Mouse (Mus musculus) kidney, postnatal 4 days (tissue): ENCODE measurements around the gene Tapt1.

Experiments
- DNase-seq, 2 experiments: peaks; one replicate each; pipeline ENCODE4 v3.0.0; 2021; ENCODE audit warnings: mixed read lengths in 2 of 2

Gene Tapt1

DNA sequence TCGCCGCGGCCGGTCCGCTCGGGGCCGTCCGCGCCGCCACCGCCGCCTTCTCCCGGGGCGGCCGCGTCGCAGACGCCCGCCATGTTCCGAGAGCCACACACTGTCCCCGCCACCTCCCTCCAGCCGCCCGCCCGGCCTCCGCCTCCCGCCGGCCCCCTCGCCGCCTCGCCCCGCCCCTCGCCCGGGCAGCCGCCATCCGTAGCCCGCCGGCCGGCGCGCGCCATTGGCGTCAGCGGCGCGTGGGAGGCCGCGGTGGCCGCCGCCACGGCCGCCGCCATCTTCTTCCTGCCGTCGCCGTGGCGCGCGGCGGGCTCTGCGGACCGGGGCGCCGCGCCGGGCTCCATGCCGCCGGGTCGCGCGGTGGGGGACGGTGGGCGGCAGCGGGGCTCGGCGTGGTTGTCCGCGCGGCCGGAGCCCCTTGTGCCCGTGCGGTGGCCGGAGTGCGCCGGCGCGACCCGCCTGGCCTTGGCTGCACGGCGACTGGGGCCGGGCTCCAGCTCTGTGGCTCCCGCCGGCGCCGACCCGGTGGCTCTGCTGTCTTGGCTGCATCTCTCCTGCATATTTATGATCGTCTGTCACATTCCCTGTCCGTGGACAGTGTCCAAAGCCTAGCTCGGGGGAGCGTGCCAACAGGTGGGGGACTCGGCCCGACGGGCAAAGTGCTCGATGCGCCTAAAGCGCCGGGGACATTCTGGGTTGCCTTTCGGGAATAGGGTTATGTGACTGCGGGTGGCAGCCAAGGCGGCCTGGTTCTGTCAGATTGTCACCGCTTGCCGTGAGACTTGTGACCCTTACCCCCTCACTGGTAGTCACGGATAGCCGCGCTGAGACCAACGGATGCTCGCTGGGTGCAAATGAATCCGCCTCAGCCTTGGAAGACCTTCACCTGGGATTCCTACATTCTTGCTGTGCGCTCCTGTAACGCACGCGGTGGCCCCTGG lies at the start of gene Tapt1:
TSS of gene Tapt1 (minus strand) at position 106 of the 941 bp plus-strand sequence.
- DNase-seq: peak; percentile 90 to 94

DNA sequence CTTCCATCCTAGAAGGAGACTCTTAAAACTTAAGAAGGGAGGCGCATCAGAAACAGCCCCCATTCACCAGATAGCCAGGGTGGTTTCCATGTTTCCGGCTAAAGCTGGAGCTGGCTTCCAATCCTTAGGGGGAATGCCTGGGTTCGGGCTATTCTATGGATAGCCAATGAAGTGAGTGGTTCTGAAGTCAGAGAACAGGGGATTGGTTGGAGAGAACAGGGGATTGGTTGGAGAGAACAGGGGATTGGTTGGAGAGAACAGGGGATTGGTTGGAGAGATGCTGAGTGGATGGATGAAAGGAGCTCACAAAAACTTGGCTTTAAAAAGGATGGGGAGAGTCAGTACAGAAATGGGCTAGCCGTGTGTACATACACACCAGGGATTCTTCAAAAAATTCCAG lies 45.1 kb upstream of the Tapt1 start:
- DNase-seq: no peak

DNA sequence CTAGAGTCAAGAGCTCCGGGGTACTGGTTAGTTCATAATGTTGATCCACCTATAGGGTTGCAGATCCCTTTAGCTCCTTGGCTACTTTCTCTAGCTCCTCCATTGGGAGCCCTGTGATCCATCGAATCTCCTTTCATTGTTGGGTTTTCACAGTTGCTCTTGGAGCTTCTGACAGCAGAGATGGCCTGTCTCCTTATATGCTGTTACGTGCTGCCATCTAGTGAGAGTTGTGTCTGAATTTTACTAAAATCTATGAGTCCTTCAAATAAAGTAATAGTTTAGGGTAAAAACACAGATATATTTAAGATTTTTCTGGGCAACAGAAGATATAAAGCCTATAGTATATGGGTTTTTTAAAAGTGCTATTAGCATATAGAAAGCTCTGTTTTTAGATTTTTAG lies 42.1 kb upstream of the Tapt1 start:
- DNase-seq: peak; percentile 19 to 39

DNA sequence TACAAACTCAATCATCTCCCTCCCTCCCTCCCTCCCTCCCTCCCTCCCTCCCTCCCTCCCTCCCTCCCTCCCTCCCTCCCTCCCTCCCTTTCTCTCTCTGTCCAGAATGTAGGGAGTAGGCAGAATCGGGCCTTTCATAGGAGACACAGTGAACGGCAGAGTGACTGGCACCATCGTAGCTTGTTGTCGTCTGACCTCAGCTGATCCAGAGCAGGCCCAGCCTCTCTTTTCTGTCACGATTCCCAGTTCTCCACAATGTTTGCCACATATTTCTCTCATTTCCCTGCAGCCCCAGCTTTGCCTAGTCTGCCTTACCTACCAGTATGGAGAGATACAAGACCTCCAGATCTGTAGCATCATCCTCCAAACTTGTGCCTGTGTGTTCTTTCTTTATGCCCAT lies 35.3 kb upstream of the Tapt1 start:
- DNase-seq: no peak

DNA sequence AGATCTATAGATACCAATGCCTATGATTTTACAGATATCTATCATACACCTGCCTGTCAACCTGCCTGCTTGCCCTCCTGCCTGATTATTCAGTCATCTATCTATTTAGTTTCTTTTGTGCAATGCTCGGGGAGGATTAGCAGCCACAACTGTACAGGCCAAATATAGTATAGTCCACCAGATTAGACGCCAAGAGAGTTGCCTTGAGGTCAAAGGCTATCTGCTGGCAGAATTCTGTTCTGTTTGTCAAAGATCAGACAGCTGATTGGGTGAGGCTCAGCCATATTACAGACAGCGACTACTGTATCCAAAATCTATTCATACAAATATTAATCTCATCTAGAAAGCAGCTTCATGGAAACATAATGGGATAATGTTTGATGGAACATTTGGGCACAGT lies 34.7 kb upstream of the Tapt1 start:
- DNase-seq: no peak

DNA sequence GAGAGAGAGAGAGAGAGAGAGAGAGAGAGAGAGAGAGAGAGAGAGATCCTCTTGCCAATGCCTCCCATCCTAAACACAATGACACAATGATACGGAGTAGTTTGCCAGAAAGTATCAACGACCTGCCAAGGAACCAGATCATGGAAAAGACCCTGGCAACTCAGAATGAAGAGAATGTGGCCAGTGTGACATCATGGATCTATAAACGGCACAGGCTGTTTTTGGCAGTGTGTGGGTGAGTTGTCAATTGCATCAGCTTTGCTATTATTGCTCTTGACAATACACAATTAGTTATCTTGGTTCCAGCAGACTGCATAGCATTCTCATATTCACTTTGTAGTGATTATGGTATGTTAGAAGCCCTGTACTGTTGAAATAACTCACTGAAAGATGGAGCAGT lies 33.3 kb upstream of the Tapt1 start:
- DNase-seq: no peak

DNA sequence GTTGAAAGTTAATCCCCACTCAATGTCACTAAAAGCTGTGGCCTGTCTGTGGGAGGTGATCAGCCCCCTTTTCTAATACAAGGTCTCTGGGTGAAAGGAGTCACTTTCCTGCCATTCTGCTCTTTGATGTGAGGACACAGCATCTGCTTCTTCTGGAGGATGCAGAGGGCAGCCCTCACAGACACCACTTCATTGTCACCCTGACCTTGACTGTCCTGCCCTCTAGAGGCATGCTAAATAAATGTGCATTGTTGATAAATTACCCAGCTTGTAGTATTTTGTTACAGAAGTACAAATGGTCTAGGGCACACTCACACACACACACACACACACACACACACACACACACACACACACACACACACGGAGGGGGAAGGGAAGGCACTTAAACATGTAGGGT lies 31.7 kb upstream of the Tapt1 start:
- DNase-seq: no peak

DNA sequence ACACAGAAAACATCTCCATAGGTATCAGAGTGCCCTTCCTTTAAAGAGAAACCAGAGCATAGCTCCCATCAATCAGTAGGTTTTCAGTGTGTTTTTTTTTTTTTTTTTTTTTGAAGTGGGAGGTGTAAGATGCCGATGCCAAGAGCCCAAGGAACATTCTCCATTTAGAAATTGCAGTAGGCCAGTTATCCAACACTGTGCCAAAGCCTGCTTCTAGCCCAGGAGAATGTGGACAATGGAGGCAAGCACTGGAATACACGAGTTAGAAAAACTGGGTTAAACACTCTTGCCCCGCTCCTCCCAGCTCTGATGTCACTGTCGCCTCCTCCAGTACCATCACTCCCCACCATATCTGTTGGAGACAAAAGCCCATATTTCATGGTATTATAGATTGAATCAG lies 31.0 kb upstream of the Tapt1 start:
- no peak for DNase-seq

DNA sequence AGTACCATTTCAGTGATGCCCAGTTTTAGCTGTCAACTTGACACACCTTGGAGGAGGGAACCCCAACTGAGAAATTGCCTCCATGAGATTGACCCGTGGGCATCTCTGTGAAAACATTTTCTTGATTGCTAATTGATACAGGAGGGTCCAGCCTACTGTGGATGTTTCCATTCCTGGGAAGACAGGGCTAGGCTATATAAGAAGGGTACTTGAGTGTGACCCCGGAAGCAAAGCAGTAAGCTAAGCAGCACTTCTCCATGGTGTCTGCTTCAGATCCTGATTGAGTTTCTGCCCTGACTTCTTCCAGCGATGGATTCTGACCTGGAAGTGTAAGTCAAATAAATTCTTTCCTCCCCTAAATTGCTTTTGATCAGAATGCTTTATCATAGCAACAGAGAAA lies 30.1 kb upstream of the Tapt1 start:
- no peak for DNase-seq

DNA sequence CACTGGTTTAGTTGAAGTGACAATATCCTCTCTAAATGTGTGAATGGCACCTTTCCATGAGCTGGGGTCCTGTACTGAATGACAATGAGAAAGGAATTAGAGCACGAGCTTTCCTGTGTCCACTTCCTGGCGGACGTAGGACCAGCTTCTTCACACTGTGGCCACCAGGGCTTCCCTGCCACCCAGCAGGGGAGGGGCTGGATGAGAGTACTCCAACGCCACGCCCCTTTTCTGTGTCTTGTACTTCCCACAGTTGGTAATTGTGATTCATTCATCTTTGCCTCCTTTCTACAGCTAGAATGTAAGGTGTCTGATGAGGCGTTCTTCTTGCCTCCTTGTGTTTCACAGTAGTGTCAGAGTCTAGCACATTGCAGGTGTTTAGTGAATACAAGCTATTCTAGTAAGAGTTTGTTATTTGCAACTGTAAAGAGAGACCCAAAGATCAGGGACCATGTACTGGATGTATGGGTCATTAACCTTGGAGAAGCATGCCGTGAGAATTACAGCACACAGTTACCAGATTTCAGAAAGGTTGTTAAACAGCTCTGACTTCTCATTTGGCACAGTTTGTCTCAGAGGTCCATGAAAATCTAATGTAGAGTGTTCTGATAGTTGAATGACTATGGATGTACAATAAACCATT lies 29.5 kb upstream of the Tapt1 start:
- DNase-seq: peak; percentile 18 to 40

DNA sequence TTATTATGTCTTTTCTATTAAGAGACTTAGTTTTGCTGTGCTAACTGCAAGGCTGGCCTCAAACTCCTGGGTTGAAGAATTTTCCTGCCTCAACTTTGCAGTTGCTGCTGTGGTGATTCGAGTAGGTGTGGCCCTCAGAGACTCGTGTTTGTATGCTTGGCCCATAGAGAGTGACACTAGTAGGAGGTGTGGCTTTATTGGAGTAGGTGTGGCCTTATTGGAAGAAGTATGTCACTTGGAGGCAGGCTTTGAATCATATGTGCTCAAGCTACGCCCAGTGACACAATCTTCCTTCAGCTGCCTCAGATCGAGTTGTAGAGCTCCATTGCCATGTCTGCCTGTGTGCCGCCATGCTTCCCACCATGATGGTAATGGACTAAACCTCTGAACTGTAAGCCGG lies 27.0 kb upstream of the Tapt1 start:
- no peak for DNase-seq

DNA sequence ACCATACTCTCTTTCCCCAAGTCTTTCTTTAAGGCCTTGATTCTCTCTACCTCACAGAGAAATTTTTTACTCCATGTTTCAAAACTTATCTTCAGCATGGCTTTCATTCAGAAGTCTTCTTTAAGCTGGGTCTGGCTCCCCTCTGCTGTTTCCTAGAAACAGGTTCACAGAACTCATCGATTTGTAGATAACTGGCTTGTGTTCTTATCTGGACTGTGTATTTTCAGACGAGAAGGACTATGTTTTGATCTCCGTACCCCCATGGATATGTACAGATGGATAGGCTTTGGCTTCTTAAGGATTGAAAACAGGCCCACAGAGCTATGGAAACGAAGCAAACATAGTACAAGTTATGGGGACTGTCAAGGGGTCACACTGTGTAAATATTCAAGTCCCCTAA lies 26.0 kb upstream of the Tapt1 start:
- no peak for DNase-seq

DNA sequence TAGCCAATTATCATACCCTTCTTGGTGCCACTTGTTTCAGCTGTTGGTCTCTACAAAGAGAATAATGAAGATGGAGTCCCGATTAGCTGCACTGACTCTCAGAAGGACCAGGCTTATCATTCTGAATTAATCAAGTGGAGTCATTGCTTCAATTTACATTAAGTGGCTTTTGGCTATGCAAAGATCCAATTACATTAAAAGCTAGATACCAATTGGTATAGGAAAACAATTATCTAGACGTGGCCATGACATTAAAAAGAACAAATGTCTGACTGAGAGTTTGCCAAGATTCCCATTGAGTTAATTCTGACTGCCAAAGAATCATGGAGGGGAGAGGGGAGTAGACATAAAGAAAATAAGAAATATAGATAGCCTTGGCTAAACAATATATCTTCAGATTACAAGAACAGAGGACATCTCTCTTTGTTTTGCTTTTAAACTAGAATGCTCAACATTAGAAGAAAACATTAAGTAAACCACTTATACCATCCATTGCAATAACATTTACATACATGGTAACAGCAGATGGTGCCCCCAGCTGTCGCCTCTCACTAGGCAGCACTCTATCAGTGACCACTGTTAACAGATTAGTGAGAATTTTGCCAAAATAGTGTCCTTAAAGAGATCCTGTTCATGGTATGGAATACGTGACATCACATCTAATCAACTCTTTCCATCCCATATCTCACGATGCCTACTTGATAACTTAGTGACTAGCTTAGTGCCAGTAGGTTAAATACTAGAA lies 24.0 kb upstream of the Tapt1 start:
- no peak for DNase-seq

DNA sequence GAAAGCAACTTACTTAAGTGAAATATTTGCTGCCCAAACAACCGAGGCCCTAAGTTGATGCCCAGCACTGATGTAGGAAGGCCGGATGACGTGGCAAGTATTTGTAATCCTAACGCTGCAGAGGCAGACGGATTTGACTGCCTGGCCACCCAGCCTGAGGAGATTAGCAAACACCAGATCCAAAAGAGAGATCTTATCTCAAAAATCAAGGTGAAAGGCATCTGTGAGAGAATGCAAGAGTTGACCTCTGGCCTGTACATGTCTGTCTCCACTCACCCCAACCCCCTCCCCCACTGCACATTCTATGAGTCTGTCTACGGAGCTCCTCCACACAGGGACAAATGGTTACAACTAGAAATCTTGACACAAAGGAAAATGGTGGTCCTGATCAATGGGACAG lies 22.9 kb upstream of the Tapt1 start:
- no peak for DNase-seq

DNA sequence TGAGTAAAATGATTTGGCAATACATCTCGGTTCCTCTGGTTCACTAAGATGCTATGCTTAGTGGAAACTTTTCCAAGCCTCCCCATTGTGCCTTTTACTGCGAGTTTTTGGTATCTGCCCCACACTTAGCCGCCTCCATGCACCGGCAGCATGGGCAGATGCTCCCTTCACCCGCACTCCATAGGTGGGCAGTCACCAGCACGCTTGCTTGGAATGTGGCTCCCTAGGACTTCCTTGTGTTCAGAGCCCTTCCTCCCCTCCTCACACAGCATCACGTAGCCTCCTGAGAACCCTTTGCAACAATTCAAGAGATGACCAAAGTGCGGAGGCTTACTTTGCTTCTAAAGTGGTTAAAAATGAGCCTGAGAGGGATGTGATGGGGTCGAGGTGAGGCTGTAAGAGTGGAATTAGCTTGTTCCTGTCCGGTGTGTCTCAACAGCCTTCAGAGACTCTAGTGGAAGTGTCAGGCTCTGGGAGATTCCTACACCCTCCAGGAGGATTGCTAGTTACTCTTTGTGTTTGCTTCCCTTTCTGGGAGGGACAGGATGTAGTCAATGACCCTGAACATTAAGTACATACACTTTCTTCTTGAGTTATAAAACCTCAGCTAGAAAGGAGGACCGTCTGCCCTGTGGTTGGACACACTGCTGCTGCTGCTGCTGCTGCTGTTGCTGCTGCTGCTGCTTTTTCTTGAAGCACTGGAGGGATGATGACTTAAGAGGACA lies 20.2 kb upstream of the Tapt1 start:
- DNase-seq: peak in 1 of 2 experiments; percentile 15

DNA sequence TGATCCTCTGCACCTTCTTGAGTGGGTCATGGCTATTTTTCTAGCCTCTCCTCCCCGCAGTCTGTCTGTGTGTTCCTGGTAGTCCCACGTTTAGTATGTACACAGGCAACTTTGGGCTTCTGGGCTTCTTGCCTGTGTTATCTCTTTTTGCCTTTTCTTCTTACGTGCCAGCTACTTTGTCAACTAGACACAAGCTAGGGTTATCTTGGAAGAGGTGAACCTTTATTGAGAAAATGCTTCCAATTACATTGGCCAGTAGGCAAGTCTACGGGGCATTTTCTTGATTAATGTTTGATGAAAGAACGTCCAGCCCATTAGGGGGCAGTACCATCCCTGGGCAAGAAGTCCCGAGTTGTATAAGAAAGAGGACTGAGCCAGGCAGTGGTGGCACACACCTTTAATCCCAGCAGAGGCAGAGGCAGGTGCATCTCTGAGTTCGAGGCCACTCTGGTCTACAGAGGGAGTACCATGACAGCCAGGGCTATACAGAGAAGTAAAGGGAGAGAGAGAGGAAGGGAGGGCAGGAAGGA lies 18.5 kb upstream of the Tapt1 start:
- no peak for DNase-seq

DNA sequence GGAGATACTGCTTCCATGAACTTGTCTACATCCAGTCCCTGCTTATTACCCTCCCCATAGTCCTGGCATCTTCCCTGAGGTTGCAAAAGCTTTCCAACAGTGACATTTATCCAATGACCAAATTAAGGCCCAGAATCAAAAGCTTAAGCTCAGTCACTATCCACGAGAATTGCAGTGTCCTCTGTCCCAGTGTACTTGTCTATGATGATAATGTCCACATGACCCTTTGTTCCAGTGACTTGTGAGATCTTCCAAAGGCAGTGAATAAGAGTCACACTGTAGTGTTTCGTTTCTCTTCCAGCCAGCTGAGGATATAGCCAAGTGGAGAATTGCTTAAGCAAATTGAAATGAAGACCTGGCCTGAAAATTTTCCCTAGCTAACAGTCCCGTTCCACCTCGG lies 16.4 kb upstream of the Tapt1 start:
- no peak for DNase-seq

DNA sequence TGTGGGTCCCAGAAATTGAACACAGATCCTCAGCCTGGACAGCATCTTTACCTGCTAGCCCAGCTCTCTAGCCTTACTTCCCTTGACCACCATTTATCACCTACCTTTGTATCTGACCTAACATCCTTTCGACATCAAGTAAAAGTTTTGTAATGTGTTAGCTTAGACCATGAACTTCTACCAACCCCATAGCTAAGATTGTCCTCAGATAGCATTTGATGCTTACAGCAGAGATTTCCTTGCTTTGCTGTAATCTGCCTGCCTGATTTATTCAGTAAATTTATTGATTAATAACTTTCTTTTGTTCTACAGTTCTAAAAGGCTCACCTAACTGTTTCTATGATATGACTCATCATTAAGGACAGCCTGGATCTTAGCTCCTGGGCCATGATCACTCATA lies 15.3 kb upstream of the Tapt1 start:
- no peak for DNase-seq

DNA sequence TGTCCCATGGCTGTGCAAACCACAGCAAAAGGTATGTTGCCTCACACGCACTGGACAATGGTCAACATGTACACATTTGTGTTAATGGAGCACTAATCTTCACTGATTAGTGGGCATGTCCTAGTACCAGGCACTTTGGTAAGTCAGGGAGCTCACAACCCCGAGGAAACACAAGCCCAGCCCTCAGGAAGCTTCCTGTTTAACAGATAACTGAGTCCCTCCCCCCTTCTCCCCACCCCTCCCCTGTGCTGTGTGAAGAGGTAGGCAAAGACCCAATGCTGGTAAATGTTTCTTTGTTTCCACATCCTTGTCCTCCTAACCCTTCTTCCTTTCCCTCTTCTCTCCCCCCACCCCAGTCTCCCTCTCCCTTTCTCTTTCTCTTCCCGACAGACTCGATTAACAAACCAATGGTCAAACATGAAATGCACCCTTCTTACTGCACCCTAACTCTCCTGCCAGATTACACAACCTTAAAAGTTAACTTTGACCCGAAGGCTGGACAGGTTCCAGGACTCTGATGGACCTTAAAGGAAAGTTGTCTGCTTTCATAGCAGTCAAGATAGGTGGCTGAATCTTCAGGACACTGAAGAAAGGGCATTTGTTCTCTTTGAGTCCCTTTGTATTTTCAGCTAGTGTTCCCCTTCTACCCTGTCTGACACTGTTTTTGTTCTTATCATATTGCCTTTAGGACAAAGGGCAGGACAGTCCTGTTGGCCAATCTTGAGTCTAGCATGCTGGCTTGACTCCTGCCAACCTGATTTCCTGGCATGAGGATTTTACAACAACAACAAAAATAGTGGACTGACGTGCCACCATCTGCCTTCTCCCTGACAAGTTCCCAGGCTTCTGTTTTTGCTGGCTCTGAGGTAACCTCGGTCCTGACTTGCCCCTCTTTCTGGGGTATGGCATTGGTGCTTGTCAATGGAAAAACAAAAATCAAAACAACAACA lies 13.0 kb upstream of the Tapt1 start:
- no peak for DNase-seq

DNA sequence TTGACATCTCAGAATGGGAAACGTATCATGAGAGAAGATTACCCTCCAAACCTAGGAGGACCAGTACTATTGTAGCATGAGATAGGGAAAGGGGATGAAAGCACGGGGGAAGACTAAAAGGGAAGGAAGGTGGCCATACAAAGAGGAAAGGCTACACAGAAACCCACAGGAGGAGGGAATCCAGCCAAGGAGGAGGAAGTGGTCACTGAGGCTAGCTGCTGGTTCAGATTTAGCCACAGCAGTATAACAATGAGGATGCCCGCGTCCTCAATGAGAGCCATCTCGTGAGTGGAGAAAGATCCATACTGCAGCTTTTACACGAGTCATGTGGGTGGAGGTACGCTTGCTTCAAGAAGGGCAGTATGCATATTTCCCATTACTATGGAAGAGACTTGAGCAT lies 11.8 kb upstream of the Tapt1 start:
- no peak for DNase-seq

DNA sequence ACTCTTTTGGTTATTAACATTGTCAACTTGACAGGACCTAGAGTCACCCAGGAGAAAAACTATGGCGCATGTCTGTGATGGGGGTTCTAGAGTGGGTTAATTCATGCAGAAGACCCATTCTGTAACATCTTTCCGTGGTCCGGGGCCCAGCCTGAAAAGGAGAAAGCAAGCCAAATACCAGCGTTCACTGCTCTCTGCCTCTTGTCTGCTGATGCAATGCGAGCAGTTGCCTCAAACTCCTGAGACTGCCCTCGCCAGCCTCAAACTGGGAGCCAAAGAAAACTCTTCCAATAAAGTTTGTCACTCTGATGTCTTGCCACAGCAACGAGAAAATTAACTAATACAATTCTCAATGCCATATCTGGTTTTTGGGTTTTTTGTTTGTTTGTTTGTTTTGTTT lies 8.2 kb upstream of the Tapt1 start:
- no peak for DNase-seq

DNA sequence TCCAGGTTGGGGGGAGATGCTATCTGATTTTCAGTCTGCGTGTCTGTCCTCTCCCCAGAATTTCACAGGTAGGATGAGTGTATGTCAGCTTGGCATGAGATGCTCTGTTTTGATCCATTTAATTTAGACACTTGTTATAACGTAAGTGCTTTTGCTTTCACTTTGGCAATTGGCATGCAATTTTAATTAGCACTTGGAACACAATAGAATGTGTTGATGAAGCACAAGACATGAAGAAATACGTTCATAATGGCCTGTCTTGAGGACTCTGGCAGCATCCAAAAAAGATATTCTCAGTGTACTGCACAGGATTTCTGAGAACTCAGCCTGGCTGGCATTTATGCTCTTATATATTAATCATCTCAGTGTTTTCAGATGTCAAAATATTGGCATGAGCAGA lies 7.5 kb upstream of the Tapt1 start:
- no peak for DNase-seq
